Mouse (Mus musculus) CD8-positive naive resting alpha-beta T cell, adult 2 months (primary cell): ENCODE measurements around the gene Zfp385b.

ENCODE experiments used
- DNase-seq, 2 experiments: peaks; one replicate each; pipeline ENCODE4 v3.0.0; 2022; ENCODE audit warnings: low read depth in 2 of 2, low spot score in 2 of 2

The Zfp385b gene

GRCm38 (mm10) chr2:77790846-77791245, 28.6 kb downstream of the Zfp385b start:
- DNase-seq, result no peak

- DNase-seq, result no peak
These were observed 29.1 kb downstream of the Zfp385b start for GRCm38 (mm10) chr2:77790295-77790694.

GRCm38 (mm10) chr2:77781390-77781789, 38.0 kb downstream of the Zfp385b start:
- DNase-seq, result no peak

- DNase-seq, result no peak
These were observed 41.7 kb downstream of the Zfp385b start for GRCm38 (mm10) chr2:77777781-77778180.

- no peak for DNase-seq
These were observed 42.3 kb downstream of the Zfp385b start for GRCm38 (mm10) chr2:77777047-77777686.

- DNase-seq, result no peak
These were observed 44.1 kb downstream of the Zfp385b start for GRCm38 (mm10) chr2:77775247-77775880.

- DNase-seq, result no peak
These were observed 49.3 kb downstream of the Zfp385b start for GRCm38 (mm10) chr2:77770056-77770697.

- DNase-seq, result no peak
These were observed 51.0 kb downstream of the Zfp385b start for GRCm38 (mm10) chr2:77768321-77768886.

GRCm38 (mm10) chr2:77761967-77762366, 57.5 kb downstream of the Zfp385b start:
- DNase-seq, result no peak

- no peak for DNase-seq
These were observed 60.9 kb downstream of the Zfp385b start for GRCm38 (mm10) chr2:77758403-77759071.

- DNase-seq, result no peak
These were observed 66.9 kb downstream of the Zfp385b start for GRCm38 (mm10) chr2:77752491-77752890.

GRCm38 (mm10) chr2:77749631-77750030, 69.8 kb downstream of the Zfp385b start:
- DNase-seq, result no peak

- no peak for DNase-seq
These were observed 73.0 kb downstream of the Zfp385b start for GRCm38 (mm10) chr2:77746417-77746816.

- no peak for DNase-seq
These were observed 74.2 kb downstream of the Zfp385b start for GRCm38 (mm10) chr2:77745246-77745645.

GRCm38 (mm10) chr2:77742359-77742758, 77.1 kb downstream of the Zfp385b start:
- no peak for DNase-seq

GRCm38 (mm10) chr2:77730196-77730595, 89.2 kb downstream of the Zfp385b start:
- no peak for DNase-seq

GRCm38 (mm10) chr2:77726798-77727197, 92.6 kb downstream of the Zfp385b start:
- no peak for DNase-seq

GRCm38 (mm10) chr2:77720806-77721205, 98.6 kb downstream of the Zfp385b start:
- no peak for DNase-seq

GRCm38 (mm10) chr2:77716367-77716766, 103.1 kb downstream of the Zfp385b start:
- DNase-seq, result no peak

GRCm38 (mm10) chr2:77713886-77714285, 105.6 kb downstream of the Zfp385b start:
- no peak for DNase-seq

- no peak for DNase-seq
These were observed 107.7 kb downstream of the Zfp385b start for GRCm38 (mm10) chr2:77711751-77712150.
